Mouse (Mus musculus) neural tube, postnatal 0 days (tissue): ENCODE data around the gene 4921511C20Rik. TPM values are rescaled to one million over a fixed set of nuclear protein-coding genes. Genes with fewer than 3 reads are reported as not detected.

ENCODE experiments used
- polyA plus RNA-seq: library from polyadenylated mRNA; unstranded; fragments of >200 nt; fragmentation: Nextera tagmentation; extraction: Ambion mirVana; gene quantifications from 2 replicates; pipeline ENCODE4 v1.2.1, GENCODE M21; 2015

4921511C20Rik gene
- polyA plus RNA-seq = not detected in 2 replicates

DNA sequence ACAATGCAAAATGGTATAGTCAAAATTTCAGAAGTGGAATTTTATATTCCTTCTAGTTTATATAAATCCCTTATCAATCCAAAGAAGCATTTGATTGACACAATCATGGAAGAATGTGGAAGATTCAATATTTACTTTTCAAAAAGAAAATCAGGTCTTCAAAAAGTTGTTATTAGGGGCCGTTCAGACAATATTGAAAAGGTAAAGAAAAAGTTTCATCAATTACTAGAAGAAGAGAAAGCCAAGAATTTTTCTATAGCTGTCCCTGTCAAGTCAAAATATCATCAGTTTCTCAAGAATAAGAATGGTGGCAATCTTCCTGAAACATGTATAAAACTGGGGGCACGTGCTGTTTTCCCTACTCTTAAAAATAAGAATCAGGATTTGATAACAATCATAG, at the start of gene 4921511C20Rik:
Gene 4921511C20Rik, plus strand, starts transcription at position 301 of the 400 bp plus-strand sequence.

